Mouse (Mus musculus) erythroid progenitor cell, adult 5-6 weeks (primary cell): ENCODE results near the gene Fryl. TPM values are rescaled to one million over a fixed set of nuclear protein-coding genes. Genes with fewer than 3 reads are reported as not detected.
A peak's percentile ranks its signal among the peaks of the same experiment; 100 is the strongest.

Experiments used
- ATAC-seq: replicated peaks from 2 replicates; pipeline ENCODE4 v1.8.0; 2016; ENCODE audit warnings: moderate number of reproducible peaks, mild to moderate bottlenecking, moderate TSS enrichment, inconsistent platforms; ENCODE audit not compliant: poor library complexity, low FRiP score, severe bottlenecking
- total RNA-seq, 2 experiments: library from RNA; stranded (forward) in 1 of 2; stranded (reverse) in 1 of 2; fragments of 150-400 nt in 1 of 2; fragments of 186-747, 209-891 nt in 1 of 2; gene quantifications; 2 replicates each; pipeline versions ENCODE4 v1.2.3 to v1.2.4; 2015 to 2017; ENCODE audit warnings: low replicate concordance in 2 of 2

Gene Fryl
- total RNA-seq (2015; ENCODE audit: low replicate concordance) (326 and 449 TPM in 2 replicates), total RNA-seq (2017; ENCODE audit: low replicate concordance) (610 and 678 TPM in 2 replicates)

GRCm38 (mm10) chr5:73256352-73257065 is at the start of gene Fryl:
TSS of gene Fryl (minus strand) at chr5:73256619.
- ATAC-seq, result peak; percentile 88

GRCm38 (mm10) chr5:73304507-73304906 is 48.1 kb upstream of the Fryl start:
- no peak for ATAC-seq

- ATAC-seq, result peak; percentile 55
Observed at GRCm38 (mm10) chr5:73301601-73302307, 45.3 kb upstream of the Fryl start.

- no peak for ATAC-seq
Observed at GRCm38 (mm10) chr5:73295916-73296315, 39.5 kb upstream of the Fryl start.

- ATAC-seq, result no peak
Observed at GRCm38 (mm10) chr5:73295016-73295415, 38.6 kb upstream of the Fryl start.

- no peak for ATAC-seq
Observed at GRCm38 (mm10) chr5:73293458-73293827, 37.0 kb upstream of the Fryl start.

- peak; percentile 98 for ATAC-seq
Observed at GRCm38 (mm10) chr5:73292502-73293457, 36.4 kb upstream of the Fryl start, which contains the start of gene Ociad1. TSS of gene Ociad1 (plus strand) at chr5:73292784.

GRCm38 (mm10) chr5:73289900-73290299 is 33.5 kb upstream of the Fryl start:
- no peak for ATAC-seq

- ATAC-seq, result no peak
Observed at GRCm38 (mm10) chr5:73286603-73287002, 30.2 kb upstream of the Fryl start.

GRCm38 (mm10) chr5:73285470-73285978 is 29.1 kb upstream of the Fryl start:
- ATAC-seq, result no peak

GRCm38 (mm10) chr5:73284046-73284445 is 27.6 kb upstream of the Fryl start:
- no peak for ATAC-seq

GRCm38 (mm10) chr5:73280567-73280850 is 24.1 kb upstream of the Fryl start:
- no peak for ATAC-seq

- no peak for ATAC-seq
Observed at GRCm38 (mm10) chr5:73279732-73280566, 23.5 kb upstream of the Fryl start.

GRCm38 (mm10) chr5:73279190-73279589 is 22.8 kb upstream of the Fryl start:
- ATAC-seq, result no peak

- no peak for ATAC-seq
Observed at GRCm38 (mm10) chr5:73274941-73275340, 18.5 kb upstream of the Fryl start.

GRCm38 (mm10) chr5:73273171-73273570 is 16.8 kb upstream of the Fryl start:
- no peak for ATAC-seq

- no peak for ATAC-seq
Observed at GRCm38 (mm10) chr5:73270612-73271011, 14.2 kb upstream of the Fryl start.

- no peak for ATAC-seq
Observed at GRCm38 (mm10) chr5:73268636-73269213, 12.3 kb upstream of the Fryl start.

- no peak for ATAC-seq
Observed at GRCm38 (mm10) chr5:73265460-73265859, 9.0 kb upstream of the Fryl start.
